Mouse (Mus musculus): Measurements from ENCODE around the gene Adarb2. TPM values are rescaled to one million over a fixed set of nuclear protein-coding genes. Genes with fewer than 3 reads are reported as not detected.

Adarb2 gene
- polyA plus RNA-seq, 1 experiment from 2014 or later, result 0.40 TPM

DNA sequence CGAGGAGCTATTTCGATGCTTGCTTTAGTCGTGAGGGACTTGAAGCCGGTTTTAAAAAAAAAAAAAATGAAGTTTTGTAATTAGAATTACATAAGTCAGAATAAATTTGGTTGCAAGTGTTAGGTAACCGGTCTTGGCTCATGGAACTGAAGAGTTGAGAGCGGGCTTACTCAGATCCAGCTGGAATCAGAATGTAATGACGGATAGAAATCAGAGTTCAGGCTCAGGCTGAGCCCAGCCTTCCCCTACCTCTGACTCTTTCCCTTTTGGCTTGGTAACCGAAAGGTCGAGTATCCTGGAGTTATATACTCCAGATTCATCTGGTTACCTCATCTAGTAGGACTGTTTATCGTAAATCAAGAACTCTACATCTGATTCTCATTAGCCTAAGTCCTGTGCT is 336.2 kb downstream of the Adarb2 start:
- Histone ChIP-seq H3K9ac (ENCODE audit: low read depth, low read length) (no peak overlapping the region), H3K4me1 (ENCODE audit: control insufficient read depth, insufficient read depth, low read length) (no peaks in the 10 kb centered on the region), H3K9me3 (replicated peaks; ENCODE audit: control insufficient read depth, low read length) (no peaks in the 10 kb centered on the region), H3K4me3 (ENCODE audit: low read depth, low read length) (no peak overlapping the region), H3K27me3 (ENCODE audit: control insufficient read depth, insufficient read depth, low read length) (no peaks in the 10 kb centered on the region), H3K4me2 (no peak overlapping the region), H3K36me3 (ENCODE audit: control insufficient read depth, insufficient read depth, low read length) (no peaks in the 10 kb centered on the region), H3K27ac (ENCODE audit: low read depth, low read length) (no peak overlapping the region)
- WGBS (ENCODE audit: insufficient replicate concordance), result 84% methylated on average over 10 of the region's 10 CpGs
- ATAC-seq (replicated peaks; ENCODE audit: insufficient number of reproducible peaks, low FRiP score, low TSS enrichment), result no peak

DNA sequence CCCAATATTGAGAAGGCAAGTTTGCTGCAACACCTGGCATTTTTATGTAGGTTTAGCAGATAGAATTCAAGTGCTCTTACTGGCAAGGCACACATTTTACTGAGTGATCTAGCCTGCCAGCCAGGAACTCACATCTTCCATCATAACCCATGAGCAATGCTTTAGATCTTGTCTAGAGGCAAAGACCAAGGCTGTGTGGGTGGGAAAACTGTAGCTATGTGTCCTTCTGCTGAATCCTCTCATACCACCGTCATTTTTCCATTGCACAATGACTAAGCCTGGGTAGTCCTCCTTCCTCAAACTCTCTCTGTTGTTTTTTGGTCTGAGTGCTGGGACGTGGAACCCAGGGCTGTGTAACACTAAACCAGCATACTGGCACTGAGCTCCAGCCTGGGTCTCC is 340.0 kb downstream of the Adarb2 start:
- Histone ChIP-seq H3K4me1 (ENCODE audit: control insufficient read depth, insufficient read depth, low read length) (no peaks in the 10 kb centered on the region), H3K9me3 (replicated peaks; ENCODE audit: control insufficient read depth, low read length) (no peaks in the 10 kb centered on the region), H3K27me3 (ENCODE audit: control insufficient read depth, insufficient read depth, low read length) (no peaks in the 10 kb centered on the region), H3K27ac (ENCODE audit: low read depth, low read length) (no peak overlapping the region), H3K36me3 (ENCODE audit: control insufficient read depth, insufficient read depth, low read length) (no peaks in the 10 kb centered on the region), H3K4me2 (no peak overlapping the region), H3K9ac (ENCODE audit: low read depth, low read length) (no peak overlapping the region), H3K4me3 (ENCODE audit: low read depth, low read length) (no peak overlapping the region)
- ATAC-seq (replicated peaks; ENCODE audit: insufficient number of reproducible peaks, low FRiP score, low TSS enrichment), result no peak
- 70% methylated on average over 2 of the region's 2 CpGs for WGBS (ENCODE audit: insufficient replicate concordance)

- Histone ChIP-seq H3K27ac (ENCODE audit: low read depth, low read length) (no peak overlapping the region), H3K27me3 (ENCODE audit: control insufficient read depth, insufficient read depth, low read length) (no peaks in the 10 kb centered on the region), H3K9ac (ENCODE audit: low read depth, low read length) (no peak overlapping the region), H3K4me1 (ENCODE audit: control insufficient read depth, insufficient read depth, low read length) (no peaks in the 10 kb centered on the region), H3K4me2 (no peak overlapping the region), H3K4me3 (ENCODE audit: low read depth, low read length) (no peak overlapping the region), H3K9me3 (replicated peaks; ENCODE audit: control insufficient read depth, low read length) (no peaks in the 10 kb centered on the region), H3K36me3 (ENCODE audit: control insufficient read depth, insufficient read depth, low read length) (no peaks in the 10 kb centered on the region)
- WGBS (ENCODE audit: insufficient replicate concordance), result 81% methylated on average over 2 of the region's 2 CpGs
- ATAC-seq (replicated peaks; ENCODE audit: insufficient number of reproducible peaks, low FRiP score, low TSS enrichment), result no peak
These were observed 349.6 kb downstream of the Adarb2 start for GRCm38 (mm10) chr13:8552242-8552641.

DNA sequence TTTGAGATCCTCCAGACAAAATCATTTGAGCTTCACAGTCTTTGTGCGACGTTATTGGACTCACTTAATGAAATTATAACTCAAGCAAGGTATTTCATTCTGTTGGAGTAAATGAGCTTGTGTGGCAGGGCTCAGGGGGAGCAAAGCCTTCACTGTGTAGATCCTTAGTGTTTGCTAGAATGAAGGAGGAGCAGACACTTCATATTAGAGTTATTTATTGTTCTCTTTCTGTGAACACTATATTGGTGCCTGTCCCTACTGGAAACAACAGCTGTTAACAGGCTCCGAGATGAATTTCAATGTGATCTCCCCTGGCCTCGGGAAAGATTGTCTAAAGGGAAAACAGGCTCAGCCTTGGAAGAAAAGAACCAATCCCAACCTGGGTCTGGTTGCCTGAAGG is 355.1 kb downstream of the Adarb2 start:
- Histone ChIP-seq H3K4me1 (ENCODE audit: control insufficient read depth, insufficient read depth, low read length) (no peaks in the 10 kb centered on the region), H3K9ac (ENCODE audit: low read depth, low read length) (no peak overlapping the region), H3K4me3 (ENCODE audit: low read depth, low read length) (no peak overlapping the region), H3K27ac (ENCODE audit: low read depth, low read length) (no peak overlapping the region), H3K4me2 (no peak overlapping the region), H3K27me3 (ENCODE audit: control insufficient read depth, insufficient read depth, low read length) (no peaks in the 10 kb centered on the region), H3K9me3 (replicated peaks; ENCODE audit: control insufficient read depth, low read length) (no peaks in the 10 kb centered on the region), H3K36me3 (ENCODE audit: control insufficient read depth, insufficient read depth, low read length) (no peaks in the 10 kb centered on the region)
- WGBS (ENCODE audit: insufficient replicate concordance), result 67% methylated on average over 4 of the region's 4 CpGs
- no peak for ATAC-seq (replicated peaks; ENCODE audit: insufficient number of reproducible peaks, low FRiP score, low TSS enrichment)

- H3K9me3 ChIP-seq (replicated peaks; ENCODE audit: control insufficient read depth, low read length), result no peaks in the 10 kb centered on the region
- no peak overlapping the region for H3K9ac ChIP-seq (ENCODE audit: low read depth, low read length)
- H3K36me3 ChIP-seq (ENCODE audit: control insufficient read depth, insufficient read depth, low read length), result no peaks in the 10 kb centered on the region
- no peak overlapping the region for H3K27ac ChIP-seq (ENCODE audit: low read depth, low read length)
- H3K27me3 ChIP-seq (ENCODE audit: control insufficient read depth, insufficient read depth, low read length), result no peaks in the 10 kb centered on the region
- ATAC-seq (replicated peaks; ENCODE audit: insufficient number of reproducible peaks, low FRiP score, low TSS enrichment), result no peak
- no peak overlapping the region for H3K4me3 ChIP-seq (ENCODE audit: low read depth, low read length)
- no peaks in the 10 kb centered on the region for H3K4me1 ChIP-seq (ENCODE audit: control insufficient read depth, insufficient read depth, low read length)
- H3K4me2 ChIP-seq, result no peak overlapping the region
These were observed 357.8 kb downstream of the Adarb2 start for GRCm38 (mm10) chr13:8560485-8560884.

GRCm38 (mm10) chr13:8563161-8563560 is 360.5 kb downstream of the Adarb2 start:
- no peak overlapping the region for H3K4me2 ChIP-seq
- ATAC-seq (replicated peaks; ENCODE audit: insufficient number of reproducible peaks, low FRiP score, low TSS enrichment), result no peak
- 81% methylated on average over 7 of the region's 7 CpGs for WGBS (ENCODE audit: insufficient replicate concordance)
- no peaks in the 10 kb centered on the region for H3K27me3 ChIP-seq (ENCODE audit: control insufficient read depth, insufficient read depth, low read length)
- H3K9me3 ChIP-seq (replicated peaks; ENCODE audit: control insufficient read depth, low read length), result no peaks in the 10 kb centered on the region
- no peak overlapping the region for H3K27ac ChIP-seq (ENCODE audit: low read depth, low read length)
- H3K4me3 ChIP-seq (ENCODE audit: low read depth, low read length), result no peak overlapping the region
- no peaks in the 10 kb centered on the region for H3K36me3 ChIP-seq (ENCODE audit: control insufficient read depth, insufficient read depth, low read length)
- no peak overlapping the region for H3K9ac ChIP-seq (ENCODE audit: low read depth, low read length)
- no peaks in the 10 kb centered on the region for H3K4me1 ChIP-seq (ENCODE audit: control insufficient read depth, insufficient read depth, low read length)

GRCm38 (mm10) chr13:8567111-8568026 is 364.7 kb downstream of the Adarb2 start:
- Histone ChIP-seq H3K4me3 (ENCODE audit: low read depth, low read length) (no peak overlapping the region), H3K9me3 (replicated peaks; ENCODE audit: control insufficient read depth, low read length) (no peaks in the 10 kb centered on the region), H3K27me3 (ENCODE audit: control insufficient read depth, insufficient read depth, low read length) (no peaks in the 10 kb centered on the region), H3K4me1 (ENCODE audit: control insufficient read depth, insufficient read depth, low read length) (no peaks in the 10 kb centered on the region), H3K9ac (ENCODE audit: low read depth, low read length) (no peak overlapping the region), H3K4me2 (no peak overlapping the region), H3K36me3 (ENCODE audit: control insufficient read depth, insufficient read depth, low read length) (no peaks in the 10 kb centered on the region), H3K27ac (ENCODE audit: low read depth, low read length) (no peak overlapping the region)
- no peak for ATAC-seq (replicated peaks; ENCODE audit: insufficient number of reproducible peaks, low FRiP score, low TSS enrichment)
- 72% methylated on average over 15 of the region's 15 CpGs for WGBS (ENCODE audit: insufficient replicate concordance)

DNA sequence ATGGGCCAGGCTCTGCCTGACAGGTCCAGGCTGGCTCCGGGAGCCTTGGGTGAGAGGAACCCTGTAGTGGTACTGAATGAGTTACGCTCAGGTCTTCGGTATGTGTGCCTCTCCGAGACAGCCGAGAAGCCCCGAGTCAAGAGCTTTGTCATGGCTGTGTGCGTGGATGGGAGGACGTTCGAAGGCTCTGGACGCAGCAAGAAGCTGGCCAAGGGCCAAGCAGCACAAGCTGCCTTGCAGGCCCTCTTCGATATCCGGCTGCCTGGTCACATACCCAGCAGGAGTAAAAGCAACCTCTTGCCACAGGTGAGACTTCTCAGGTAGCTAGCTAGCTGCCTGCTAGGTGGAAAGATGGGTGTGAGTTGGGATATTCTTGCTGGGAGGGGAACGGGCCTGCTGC is 367.6 kb downstream of the Adarb2 start:
- ATAC-seq (replicated peaks; ENCODE audit: insufficient number of reproducible peaks, low FRiP score, low TSS enrichment), result no peak
- Histone ChIP-seq H3K27me3 (ENCODE audit: control insufficient read depth, insufficient read depth, low read length) (no peaks in the 10 kb centered on the region), H3K36me3 (ENCODE audit: control insufficient read depth, insufficient read depth, low read length) (no peaks in the 10 kb centered on the region), H3K4me3 (ENCODE audit: low read depth, low read length) (no peak overlapping the region), H3K27ac (ENCODE audit: low read depth, low read length) (no peak overlapping the region), H3K4me2 (no peak overlapping the region), H3K9me3 (replicated peaks; ENCODE audit: control insufficient read depth, low read length) (no peaks in the 10 kb centered on the region), H3K9ac (ENCODE audit: low read depth, low read length) (no peak overlapping the region), H3K4me1 (ENCODE audit: control insufficient read depth, insufficient read depth, low read length) (no peaks in the 10 kb centered on the region)
- WGBS (ENCODE audit: insufficient replicate concordance), result 89% methylated on average over 13 of the region's 13 CpGs

GRCm38 (mm10) chr13:8573908-8574307 is 371.2 kb downstream of the Adarb2 start:
- H3K4me1 ChIP-seq (ENCODE audit: control insufficient read depth, insufficient read depth, low read length), result no peaks in the 10 kb centered on the region
- H3K9me3 ChIP-seq (replicated peaks; ENCODE audit: control insufficient read depth, low read length), result no peaks in the 10 kb centered on the region
- H3K4me2 ChIP-seq, result no peak overlapping the region
- H3K4me3 ChIP-seq (ENCODE audit: low read depth, low read length), result no peak overlapping the region
- no peak for ATAC-seq (replicated peaks; ENCODE audit: insufficient number of reproducible peaks, low FRiP score, low TSS enrichment)
- no peak overlapping the region for H3K27ac ChIP-seq (ENCODE audit: low read depth, low read length)
- H3K9ac ChIP-seq (ENCODE audit: low read depth, low read length), result no peak overlapping the region
- WGBS (ENCODE audit: insufficient replicate concordance), result 79% methylated on average over 12 of the region's 12 CpGs
- H3K36me3 ChIP-seq (ENCODE audit: control insufficient read depth, insufficient read depth, low read length), result no peaks in the 10 kb centered on the region
- H3K27me3 ChIP-seq (ENCODE audit: control insufficient read depth, insufficient read depth, low read length), result no peaks in the 10 kb centered on the region
